Mouse (Mus musculus): ENCODE data around the gene Tubgcp4.
"Not testable (repeated sequence)": the region's sequence is repeated elsewhere in the genome, so short reads cannot be mapped to it uniquely, and the experiment has no call there.

The Tubgcp4 gene

DNA sequence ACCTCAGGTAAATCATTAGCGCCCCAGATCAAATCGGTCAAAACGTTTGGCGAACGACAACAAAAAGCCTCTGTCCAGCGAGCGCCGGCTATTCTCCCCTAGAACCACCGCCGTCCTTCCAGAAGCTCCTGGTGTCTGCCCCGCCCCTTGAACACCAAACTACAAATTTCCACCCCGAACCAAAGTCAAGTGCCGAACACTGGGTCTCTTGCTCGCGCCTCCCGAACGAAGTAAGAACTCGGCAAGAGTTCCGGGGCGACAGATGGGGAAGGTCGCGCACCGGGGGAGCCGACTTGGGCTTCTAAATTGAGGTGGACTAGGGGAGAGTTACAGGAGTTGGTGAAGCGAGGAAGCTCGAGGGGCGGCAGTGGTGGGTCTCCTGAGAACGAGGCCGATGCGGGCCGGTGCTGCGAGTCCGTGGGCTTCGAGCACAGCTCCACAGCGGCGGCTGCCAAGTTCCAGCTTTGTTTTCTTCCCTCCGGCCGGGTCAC, at the start of gene Tubgcp4:
TSS of gene Tubgcp4 (plus strand) at position 174 of the 491 bp plus-strand sequence.
- DNase-seq (ENCODE audit: low read depth, low spot score) = no peak

- not testable (repeated sequence) for DNase-seq (ENCODE audit: low read depth, low spot score)
Measured at GRCm38 (mm10) chr2:121126302-121126701, 44.2 kb upstream of the Tubgcp4 start.

GRCm38 (mm10) chr2:121127536-121127935, 42.9 kb upstream of the Tubgcp4 start:
- DNase-seq (ENCODE audit: low read depth, low spot score) = no peak

DNA sequence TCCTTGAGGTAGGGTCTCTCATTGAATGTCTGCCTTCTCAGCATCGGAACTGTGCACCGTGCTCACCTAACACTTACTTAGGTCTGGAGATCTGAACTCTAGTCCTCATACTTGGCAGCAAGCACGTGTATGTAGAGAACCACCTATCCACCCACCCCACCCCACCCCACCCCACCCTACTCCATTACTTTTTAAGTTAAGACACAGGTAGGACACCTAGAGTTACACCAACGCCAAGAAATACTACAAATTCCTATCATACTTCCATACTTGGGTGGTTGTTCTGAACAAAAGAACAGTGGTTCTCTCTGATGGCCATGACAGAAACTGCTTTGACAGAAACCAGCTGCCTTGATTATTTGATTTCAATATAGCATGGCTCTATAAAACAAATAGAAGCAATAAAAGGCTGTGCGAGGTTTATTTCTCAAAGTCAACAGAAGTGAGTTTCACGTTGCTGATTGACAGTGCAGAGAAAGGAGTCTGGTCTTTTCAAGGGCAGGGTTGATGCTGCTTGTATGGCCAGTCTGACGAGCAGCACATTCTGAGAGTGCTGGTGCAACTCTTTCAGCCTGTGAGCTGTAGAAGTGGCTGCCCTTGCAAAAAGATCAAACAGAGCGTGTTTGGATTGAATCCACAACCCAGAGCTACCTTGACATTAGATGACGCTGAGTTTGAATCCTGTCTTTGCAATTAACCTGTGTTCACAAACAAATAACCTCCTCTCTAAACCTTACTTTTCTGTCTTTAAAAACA, 41.4 kb upstream of the Tubgcp4 start:
- DNase-seq (ENCODE audit: low read depth, low spot score) = no peak

DNA sequence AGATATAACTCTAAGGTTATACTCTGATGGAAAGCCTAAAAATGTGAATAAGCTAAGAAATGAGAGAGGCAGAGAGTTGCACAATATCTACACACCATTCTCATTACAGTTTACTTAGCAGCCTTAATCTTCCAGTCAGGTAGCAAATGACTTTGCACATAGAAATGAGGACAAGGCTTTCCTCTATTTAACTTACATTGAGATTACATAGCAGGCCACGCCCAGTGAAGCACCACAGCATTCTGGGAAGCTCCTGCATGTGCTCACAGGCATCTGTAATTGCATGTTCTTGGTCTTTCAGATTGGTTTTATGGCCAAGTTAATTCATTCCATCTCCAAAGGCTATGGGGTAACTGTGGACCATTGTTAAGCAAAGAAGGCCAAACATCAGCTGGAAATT, 37.6 kb upstream of the Tubgcp4 start:
- DNase-seq (ENCODE audit: low read depth, low spot score) = no peak

DNA sequence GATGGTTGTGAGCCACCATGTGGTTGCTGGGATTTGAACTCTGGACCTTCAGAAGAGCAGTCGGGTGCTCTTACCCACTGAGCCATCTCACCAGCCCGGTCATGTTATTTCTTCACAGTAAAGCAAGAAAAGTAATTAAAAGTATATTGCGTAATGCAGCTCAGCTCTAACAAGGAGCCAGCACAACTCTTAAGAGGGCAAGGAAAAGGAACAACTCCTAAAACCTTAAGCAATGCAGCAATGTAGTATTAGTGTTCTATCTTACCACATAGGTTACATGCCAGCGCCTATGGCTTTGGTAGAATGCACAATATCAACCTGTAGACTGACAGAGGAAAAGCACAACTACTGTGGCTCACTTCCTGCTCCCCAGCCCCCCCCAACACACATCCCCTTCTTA, 33.1 kb upstream of the Tubgcp4 start:
- DNase-seq (ENCODE audit: low read depth, low spot score) = no peak

- peak; percentile 40 for DNase-seq (ENCODE audit: low read depth, low spot score)
Measured at GRCm38 (mm10) chr2:121139266-121140017, 31.0 kb upstream of the Tubgcp4 start.

DNA sequence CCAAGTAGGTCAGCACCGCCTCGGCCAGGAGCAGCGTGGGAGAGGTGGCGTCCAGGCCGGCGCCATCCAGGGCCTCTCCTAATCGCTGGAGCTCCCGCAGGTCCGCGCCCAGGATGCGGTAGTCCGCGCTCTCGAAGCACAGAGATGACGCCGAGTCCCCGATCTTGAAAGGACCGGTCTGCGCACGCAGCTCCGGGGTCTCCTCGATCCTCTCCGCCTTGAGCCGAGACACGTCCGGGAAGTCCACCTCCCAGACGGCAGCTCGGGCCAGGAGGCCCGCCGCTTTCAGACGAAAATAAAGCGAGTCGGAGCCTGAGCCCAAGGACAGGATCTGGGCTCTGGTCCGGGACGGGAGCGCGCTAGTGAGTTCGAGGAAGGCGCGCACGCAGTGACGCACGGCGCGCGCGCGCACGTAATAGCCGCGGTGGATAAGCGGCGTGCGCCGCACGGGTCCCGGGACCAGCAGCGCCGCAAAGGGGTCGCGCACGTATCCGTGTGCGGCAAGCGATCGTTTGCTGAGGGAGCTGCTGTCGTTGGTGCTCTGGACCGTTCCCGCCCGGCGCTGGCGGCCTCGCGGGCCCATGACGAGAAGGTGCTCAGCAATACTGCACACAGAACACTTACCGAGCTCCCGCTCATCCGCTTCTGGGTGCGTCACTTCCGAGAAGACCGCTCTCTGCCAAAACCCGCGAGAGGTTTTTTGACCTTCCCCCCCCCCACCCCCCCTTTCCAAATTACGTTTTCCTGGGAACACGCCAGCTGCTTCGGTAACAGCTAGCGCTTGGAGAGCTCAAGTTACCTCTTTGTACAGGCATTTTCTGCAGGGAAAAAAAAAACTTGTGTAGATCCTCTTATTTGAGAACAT, 30.2 kb upstream of the Tubgcp4 start, which contains the start of the genes Adal and Lcmt2:
TSS of gene Adal (plus strand) at position 411 of the 865 bp plus-strand sequence.
TSS of gene Lcmt2 (minus strand) at position 636 of the 865 bp plus-strand sequence.
- DNase-seq (ENCODE audit: low read depth, low spot score) = peak; percentile 92

DNA sequence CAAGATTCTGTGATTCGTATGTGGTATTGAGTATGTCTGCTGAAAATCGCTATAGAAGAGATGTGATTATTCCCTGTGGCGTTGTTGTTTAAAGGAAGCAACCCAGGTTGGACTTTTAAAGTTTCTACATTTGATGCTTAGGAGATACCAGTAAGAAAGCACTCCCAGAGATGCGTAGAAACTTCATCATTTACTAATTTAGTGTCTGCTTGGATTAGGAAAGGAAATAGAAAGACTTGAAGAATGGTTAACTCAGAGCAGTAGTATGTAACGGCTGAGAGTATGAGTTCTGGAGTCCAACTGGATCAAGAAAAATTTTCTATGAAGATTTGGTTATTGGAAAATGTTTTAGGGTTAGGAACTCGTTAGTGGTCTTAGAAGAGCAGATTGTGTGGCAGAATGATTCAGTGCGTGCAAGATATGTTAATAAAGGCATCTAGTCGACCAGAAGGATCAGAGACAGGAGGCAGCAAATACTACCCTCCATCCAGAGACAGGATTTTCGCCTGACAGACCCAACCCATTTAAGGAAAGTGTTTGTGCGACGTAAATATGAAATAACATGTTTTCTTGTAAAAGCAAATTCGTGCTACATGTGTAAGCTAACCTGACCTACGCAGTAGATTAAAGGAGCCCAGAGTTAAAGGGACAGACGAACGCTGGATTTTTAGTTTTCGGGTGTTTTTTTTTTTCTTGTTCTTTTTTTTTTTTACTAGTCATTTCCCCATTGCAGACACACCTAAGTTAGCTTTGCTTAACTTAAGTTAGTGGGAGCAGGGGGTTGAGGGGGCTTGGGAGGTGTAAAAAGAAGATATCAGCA, 29.0 kb upstream of the Tubgcp4 start:
- no peak for DNase-seq (ENCODE audit: low read depth, low spot score)

GRCm38 (mm10) chr2:121142415-121142814, 28.0 kb upstream of the Tubgcp4 start:
- DNase-seq (ENCODE audit: low read depth, low spot score) = no peak

GRCm38 (mm10) chr2:121149679-121150078, 20.8 kb upstream of the Tubgcp4 start:
- no peak for DNase-seq (ENCODE audit: low read depth, low spot score)

GRCm38 (mm10) chr2:121153100-121153499, 17.4 kb upstream of the Tubgcp4 start:
- DNase-seq (ENCODE audit: low read depth, low spot score) = no peak

DNA sequence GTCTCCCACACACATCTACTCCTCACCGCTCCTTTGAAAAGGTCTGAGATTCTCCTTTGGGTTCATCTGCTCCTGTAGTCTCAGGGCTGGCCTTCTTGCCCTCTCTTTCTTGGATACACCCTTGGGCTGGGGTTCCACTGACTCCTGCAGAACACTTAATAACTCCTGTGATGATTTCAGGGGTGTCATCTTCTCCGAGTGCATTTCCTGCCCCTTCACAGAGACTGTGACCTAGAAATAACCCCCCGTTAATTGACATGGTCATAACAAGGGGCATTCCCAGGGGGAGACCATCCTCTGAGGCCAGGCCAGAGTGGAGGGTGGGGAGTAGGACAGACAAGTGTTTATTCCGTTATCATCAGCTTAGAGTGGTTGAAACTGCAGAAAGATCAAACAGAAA, 1.3 kb upstream of the Tubgcp4 start:
- no peak for DNase-seq (ENCODE audit: low read depth, low spot score)

GRCm38 (mm10) chr2:121169902-121170301, 552 bp upstream of the Tubgcp4 start:
- peak; percentile 19 for DNase-seq (ENCODE audit: low read depth, low spot score)

DNA sequence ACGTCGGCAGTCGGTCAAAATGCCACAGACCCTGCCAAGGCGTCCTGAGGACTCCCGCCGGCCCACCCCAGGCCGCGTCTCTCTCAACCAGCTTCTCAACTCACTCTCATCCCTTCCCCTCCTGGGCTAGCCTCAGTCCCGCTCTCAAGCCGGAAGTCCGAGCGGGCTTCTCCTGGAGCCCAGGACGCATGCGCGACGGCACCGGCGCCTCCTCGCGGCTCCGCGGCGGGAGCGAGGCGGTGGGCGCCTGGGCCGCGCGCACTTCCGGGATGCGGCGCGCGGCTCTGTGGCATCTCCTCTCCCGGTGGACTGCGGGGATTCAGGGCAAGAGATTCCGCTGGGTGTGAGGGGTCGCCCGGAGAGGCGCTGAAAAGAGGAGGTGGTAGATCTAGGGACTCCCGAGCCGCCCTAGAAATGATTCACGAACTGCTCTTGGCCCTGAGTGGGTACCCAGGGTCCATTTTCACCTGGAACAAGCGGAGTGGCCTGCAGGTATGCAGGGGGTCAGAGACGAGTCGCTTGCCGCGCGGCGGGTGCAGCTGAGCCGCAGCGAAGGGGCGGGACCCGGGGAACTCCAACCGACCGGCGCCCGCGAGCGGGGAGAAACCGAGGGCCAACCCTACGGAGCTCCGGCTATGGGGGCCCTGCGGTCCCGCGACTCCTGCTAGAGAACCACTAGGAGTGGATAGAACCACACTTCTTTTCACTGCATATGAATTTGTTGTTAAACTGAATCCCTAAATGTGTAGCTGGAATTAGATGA, 707 bp downstream of the Tubgcp4 start, which contains the start of gene Zscan29:
TSS of gene Zscan29 (minus strand) at position 146 of the 763 bp plus-strand sequence.
- DNase-seq (ENCODE audit: low read depth, low spot score) = peak; percentile 85

- no peak for DNase-seq (ENCODE audit: low read depth, low spot score)
Measured at GRCm38 (mm10) chr2:121178828-121179479, 8.5 kb downstream of the Tubgcp4 start.

- no peak for DNase-seq (ENCODE audit: low read depth, low spot score)
Measured at GRCm38 (mm10) chr2:121183431-121183830, 13.0 kb downstream of the Tubgcp4 start.

- no peak for DNase-seq (ENCODE audit: low read depth, low spot score)
Measured at GRCm38 (mm10) chr2:121184142-121184541, 13.7 kb downstream of the Tubgcp4 start.

GRCm38 (mm10) chr2:121188530-121188929, 18.1 kb downstream of the Tubgcp4 start:
- no peak for DNase-seq (ENCODE audit: low read depth, low spot score)
